Mouse (Mus musculus): Measurements from ENCODE around the gene Rhoq. TPM values are rescaled to one million over a fixed set of nuclear protein-coding genes. Genes with fewer than 3 reads are reported as not detected.

Rhoq gene
- polyA plus RNA-seq, 1 experiment from 2014 or later: 13.9 TPM

DNA sequence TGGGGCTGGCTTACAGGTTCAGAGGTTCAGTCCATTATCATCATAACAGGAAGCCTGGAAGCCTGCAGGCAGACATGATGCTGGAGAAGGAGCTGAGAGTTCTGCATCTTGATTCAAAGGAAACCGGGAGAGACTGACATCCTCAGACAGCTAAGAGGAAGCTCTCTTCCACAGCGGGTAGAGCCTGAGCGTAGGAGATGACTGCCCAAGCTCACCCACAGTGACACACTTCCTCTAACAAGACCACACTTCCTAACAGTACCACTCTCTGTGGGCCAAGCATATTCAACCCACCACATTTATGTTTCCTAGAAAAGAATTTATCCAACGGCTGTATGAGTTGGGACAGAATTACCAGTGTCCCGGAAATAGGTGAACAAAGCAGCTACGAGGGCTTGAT lies 15.6 kb downstream of the Rhoq start:
- Histone ChIP-seq H3K4me3 (replicated peaks) (no peak overlapping the region), H3K4me2 (no peak overlapping the region), H3K9me3 (no peaks in the 10 kb centered on the region), H3K27ac (no peak overlapping the region), H3K4me1 (no peaks in the 10 kb centered on the region), H3K9ac (no peak overlapping the region), H3K27me3 (replicated peaks) (no peaks in the 10 kb centered on the region), H3K36me3 (no peaks in the 10 kb centered on the region)
- 79% methylated on average over 6 of the region's 6 CpGs for WGBS
- ATAC-seq (ENCODE audit: insufficient read depth, low FRiP score, low read depth): no peak

DNA sequence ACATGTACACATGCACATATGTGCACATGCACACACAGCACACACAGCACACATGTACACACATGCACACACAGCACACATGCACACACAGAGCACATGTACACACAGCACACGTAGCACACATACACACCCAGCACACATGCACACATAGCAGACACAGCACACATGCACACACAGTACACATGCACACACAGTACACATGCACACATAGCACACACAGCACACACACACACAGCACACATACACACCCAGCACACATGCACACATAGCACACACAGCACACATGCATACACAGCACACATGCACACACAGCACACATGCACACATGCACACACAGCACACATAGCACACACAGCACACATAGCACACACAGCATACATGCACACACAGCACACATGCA lies 18.3 kb downstream of the Rhoq start:
- H3K36me3 ChIP-seq: no peaks in the 10 kb centered on the region
- H3K9me3 ChIP-seq: no peaks in the 10 kb centered on the region
- no peak for ATAC-seq (ENCODE audit: insufficient read depth, low FRiP score, low read depth)
- H3K4me2 ChIP-seq: no peak overlapping the region
- no peak overlapping the region for H3K4me3 ChIP-seq (replicated peaks)
- no peak overlapping the region for H3K27ac ChIP-seq
- H3K27me3 ChIP-seq (replicated peaks): no peaks in the 10 kb centered on the region
- no peaks in the 10 kb centered on the region for H3K4me1 ChIP-seq
- H3K9ac ChIP-seq: no peak overlapping the region
- 87% methylated on average over 1 of the region's 1 CpGs for WGBS

DNA sequence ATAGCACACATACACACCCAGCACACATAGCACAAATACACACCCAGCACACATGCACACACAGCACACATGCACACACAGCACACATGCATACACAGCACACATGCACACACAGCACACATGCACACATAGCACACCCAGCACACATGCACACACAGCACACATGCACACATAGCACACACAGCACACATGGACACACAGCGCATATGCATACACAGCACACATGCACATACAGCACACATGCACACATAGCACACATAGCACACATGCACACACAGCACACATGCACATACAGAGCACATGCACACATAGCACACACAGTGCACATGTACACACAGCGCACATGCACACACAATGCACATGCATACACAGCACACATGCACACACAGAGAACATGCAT lies 18.8 kb downstream of the Rhoq start:
- no peak overlapping the region for H3K4me3 ChIP-seq (replicated peaks)
- no peaks in the 10 kb centered on the region for H3K27me3 ChIP-seq (replicated peaks)
- H3K9me3 ChIP-seq: no peaks in the 10 kb centered on the region
- 0 out of 2 replicates have a peak, but pooled peaks cover 2% of the 10 kb centered on the region for H3K4me1 ChIP-seq
- H3K36me3 ChIP-seq: no peaks in the 10 kb centered on the region
- no peak for ATAC-seq (ENCODE audit: insufficient read depth, low FRiP score, low read depth)
- H3K4me2 ChIP-seq: no peak overlapping the region
- WGBS: 95% methylated on average over 2 of the region's 2 CpGs
- no peak overlapping the region for H3K27ac ChIP-seq
- no peak overlapping the region for H3K9ac ChIP-seq

DNA sequence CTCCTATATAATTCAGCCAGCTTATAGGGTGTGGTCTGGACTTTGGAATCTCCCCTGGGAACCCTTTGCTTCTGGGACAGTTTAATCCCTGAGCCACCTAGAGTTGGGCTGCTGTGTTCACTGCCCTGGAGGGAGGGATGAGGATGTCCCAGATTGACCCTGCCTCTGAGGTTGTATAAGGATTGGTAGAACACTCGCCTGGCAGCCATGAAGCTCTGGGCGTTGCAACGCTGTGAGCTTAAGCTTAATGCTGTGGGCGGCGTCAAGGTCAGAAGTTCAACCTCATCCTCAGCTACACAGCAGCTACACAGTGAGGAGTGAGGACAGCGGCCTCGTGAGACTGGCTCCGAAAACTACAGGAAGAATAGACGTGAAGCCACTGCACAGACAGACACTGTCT lies 19.6 kb downstream of the Rhoq start:
- no peaks in the 10 kb centered on the region for H3K36me3 ChIP-seq
- peak; percentile 40; the same call in 1 of the 2 replicates for ATAC-seq (ENCODE audit: insufficient read depth, low FRiP score, low read depth)
- 53% methylated on average over 9 of the region's 9 CpGs for WGBS

DNA sequence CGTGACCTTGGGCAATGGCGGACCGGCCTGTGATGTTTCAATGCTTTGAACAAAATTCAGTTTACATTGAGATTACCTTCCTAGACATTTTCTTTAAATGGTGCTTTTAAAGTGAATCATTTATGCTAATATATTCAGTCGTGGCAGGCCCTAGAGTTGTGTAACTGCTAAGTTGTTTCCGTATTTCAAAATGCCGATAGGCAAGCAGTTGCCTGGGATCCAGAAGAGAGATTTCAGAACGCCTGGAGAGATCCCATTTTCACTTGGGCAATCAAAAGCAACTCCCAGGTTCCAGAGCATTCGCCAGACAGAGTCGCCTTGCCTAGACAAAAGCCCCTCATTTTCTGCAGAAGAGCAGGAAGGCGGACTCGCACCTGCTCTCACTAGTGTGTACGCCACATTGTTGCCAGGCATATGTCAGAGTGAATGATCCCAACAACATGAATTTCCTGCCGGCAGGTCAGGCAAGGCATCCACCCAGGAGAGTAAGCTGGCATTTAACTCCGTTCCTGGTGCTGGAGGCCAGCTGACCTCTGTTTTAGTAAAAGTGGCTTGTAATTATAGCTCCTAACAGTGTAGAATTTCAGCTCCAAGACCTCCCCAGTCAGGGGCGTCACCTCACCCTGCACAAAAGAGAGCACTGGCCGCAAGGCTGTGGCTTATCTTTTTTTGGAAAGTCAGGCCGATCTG lies 23.7 kb downstream of the Rhoq start:
- 55% methylated on average over 17 of the region's 17 CpGs for WGBS
- H3K4me3 ChIP-seq (replicated peaks): no peak overlapping the region

More for the DNA sequence above, 19.6 kb downstream of the Rhoq start:
- H3K27ac ChIP-seq: no peak overlapping the region
- no peak overlapping the region for H3K4me3 ChIP-seq (replicated peaks)
- H3K9me3 ChIP-seq: no peaks in the 10 kb centered on the region
- H3K4me2 ChIP-seq: no peak overlapping the region
- H3K4me1 ChIP-seq: 0 out of 2 replicates have a peak, but pooled peaks cover 3% of the 10 kb centered on the region
- H3K27me3 ChIP-seq (replicated peaks): no peaks in the 10 kb centered on the region
- H3K9ac ChIP-seq: no peak overlapping the region

DNA sequence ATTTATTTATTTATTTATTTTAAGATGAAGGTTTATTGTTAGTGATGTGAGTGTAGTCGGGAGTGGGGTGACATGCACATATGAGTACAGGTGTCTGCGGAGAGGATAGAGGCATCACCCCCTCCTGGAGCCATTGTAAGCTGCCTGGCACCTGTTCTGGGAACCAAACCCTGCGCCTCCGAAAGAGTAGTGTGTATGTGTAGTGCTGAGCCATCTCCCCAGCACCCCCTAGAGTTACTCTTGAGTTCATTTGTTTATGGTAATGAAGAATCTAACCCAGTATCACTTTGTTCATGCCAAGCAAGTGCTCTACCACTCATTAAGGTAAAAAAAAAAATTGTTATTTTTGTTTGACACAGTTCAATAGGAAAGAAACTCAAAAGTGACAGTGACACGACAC lies 25.3 kb downstream of the Rhoq start:
- Histone ChIP-seq H3K27ac (no peak overlapping the region), H3K9me3 (no peaks in the 10 kb centered on the region), H3K4me3 (replicated peaks) (no peak overlapping the region), H3K4me2 (no peak overlapping the region), H3K4me1 (0 out of 2 replicates have a peak, but pooled peaks cover 3% of the 10 kb centered on the region), H3K27me3 (replicated peaks) (no peaks in the 10 kb centered on the region), H3K9ac (no peak overlapping the region), H3K36me3 (no peaks in the 10 kb centered on the region)
- WGBS: 74% methylated on average over 5 of the region's 5 CpGs
- no peak for ATAC-seq (ENCODE audit: insufficient read depth, low FRiP score, low read depth)

More for the DNA sequence above, 23.7 kb downstream of the Rhoq start:
- 0 out of 2 replicates have a peak, but pooled peaks cover 3% of the 10 kb centered on the region for H3K4me1 ChIP-seq
- ATAC-seq (ENCODE audit: insufficient read depth, low FRiP score, low read depth): no peak
- no peaks in the 10 kb centered on the region for H3K9me3 ChIP-seq
- H3K27ac ChIP-seq: no peak overlapping the region
- H3K27me3 ChIP-seq (replicated peaks): no peaks in the 10 kb centered on the region
- H3K4me2 ChIP-seq: no peak overlapping the region; the same call in 1 of the 2 replicates
- no peaks in the 10 kb centered on the region for H3K36me3 ChIP-seq
- H3K9ac ChIP-seq: no peak overlapping the region

DNA sequence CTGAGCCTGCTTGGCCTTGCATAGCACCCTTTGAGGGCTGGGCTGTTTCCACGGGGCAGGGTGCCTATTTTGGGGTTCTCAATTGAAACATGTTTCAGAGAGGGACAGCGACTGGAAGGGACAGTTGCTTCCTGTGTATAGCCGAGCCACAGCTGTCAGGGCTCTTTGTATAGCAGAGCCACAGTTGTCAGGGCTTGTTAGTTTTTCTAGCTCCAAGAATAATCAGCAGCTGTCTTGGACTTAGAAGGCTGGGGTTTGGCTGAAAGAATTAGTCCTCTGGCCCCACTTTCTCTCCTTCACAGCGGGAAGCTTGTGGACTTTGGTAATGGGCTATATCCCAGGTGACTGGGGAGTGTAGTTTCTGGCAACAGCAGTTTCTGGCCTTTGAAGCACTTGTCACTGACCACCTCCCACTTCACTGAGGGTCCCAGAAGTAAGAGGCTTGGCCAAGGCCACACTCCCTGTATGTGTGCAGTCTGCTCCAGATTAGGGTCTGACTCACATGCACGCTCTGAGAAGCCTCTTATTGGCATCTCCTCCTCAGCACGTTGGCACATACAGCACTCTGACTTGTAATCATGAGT lies 25.8 kb downstream of the Rhoq start:
- ATAC-seq (ENCODE audit: insufficient read depth, low FRiP score, low read depth): no peak
- no peak overlapping the region for H3K9ac ChIP-seq

DNA sequence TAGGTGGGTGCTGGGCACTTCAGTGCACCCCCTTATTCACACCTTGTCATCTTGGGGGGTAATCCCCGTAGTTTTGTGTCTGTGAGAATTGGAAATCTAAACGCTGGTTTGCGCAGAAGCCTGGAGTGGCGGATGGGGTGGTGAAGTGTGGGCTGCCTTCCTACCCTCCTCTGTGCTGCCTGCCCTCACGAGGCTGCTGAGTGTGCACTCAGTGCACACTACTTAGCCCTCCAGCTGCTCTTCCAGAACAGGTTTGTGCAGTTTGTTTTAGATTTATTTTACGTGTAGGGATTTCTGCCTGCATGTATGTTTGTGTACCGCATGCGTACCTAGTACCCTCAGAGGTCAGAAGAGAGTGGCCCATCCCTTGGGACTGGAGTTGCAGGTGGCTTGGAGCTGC lies 28.4 kb downstream of the Rhoq start:
- H3K4me1 ChIP-seq: 0 out of 2 replicates have a peak, but pooled peaks cover 3% of the 10 kb centered on the region
- no peaks in the 10 kb centered on the region for H3K27me3 ChIP-seq (replicated peaks)
- ATAC-seq (ENCODE audit: insufficient read depth, low FRiP score, low read depth): no peak
- no peak overlapping the region for H3K4me2 ChIP-seq
- H3K9ac ChIP-seq: no peak overlapping the region
- no peaks in the 10 kb centered on the region for H3K36me3 ChIP-seq
- WGBS: 80% methylated on average over 8 of the region's 8 CpGs
- H3K9me3 ChIP-seq: no peaks in the 10 kb centered on the region
- H3K27ac ChIP-seq: no peak overlapping the region
- H3K4me3 ChIP-seq (replicated peaks): no peak overlapping the region

More for the DNA sequence above, 25.8 kb downstream of the Rhoq start:
- WGBS: 63% methylated on average over 6 of the region's 6 CpGs
- H3K4me3 ChIP-seq (replicated peaks): no peak overlapping the region
- no peaks in the 10 kb centered on the region for H3K27me3 ChIP-seq (replicated peaks)
- H3K27ac ChIP-seq: no peak overlapping the region
- no peaks in the 10 kb centered on the region for H3K9me3 ChIP-seq
- H3K4me2 ChIP-seq: no peak overlapping the region
- H3K4me1 ChIP-seq: 0 out of 2 replicates have a peak, but pooled peaks cover 3% of the 10 kb centered on the region
- H3K36me3 ChIP-seq: no peaks in the 10 kb centered on the region

DNA sequence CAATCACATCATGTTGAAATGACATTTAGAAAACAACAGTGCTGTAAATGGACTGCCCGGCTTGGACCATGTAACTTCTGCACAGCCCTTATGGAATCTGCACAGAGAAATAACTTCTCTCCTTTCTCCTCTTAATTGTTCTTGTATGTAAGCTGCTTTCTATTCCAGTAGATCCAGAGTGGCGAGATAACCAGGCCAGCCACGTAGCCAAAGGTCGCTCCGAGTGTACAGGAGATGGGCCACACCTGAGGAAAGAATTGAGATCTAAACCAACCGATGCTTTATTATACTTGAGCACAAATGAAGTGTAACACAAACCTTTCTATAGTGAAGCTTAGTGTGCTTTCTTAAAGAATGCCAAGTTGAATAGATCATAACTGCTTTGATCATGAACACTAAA lies 34.4 kb downstream of the Rhoq start:
- H3K4me1 ChIP-seq: no peaks in the 10 kb centered on the region
- no peak overlapping the region for H3K27ac ChIP-seq
- H3K36me3 ChIP-seq: peaks cover 6% of the 10 kb centered on the region
- H3K9ac ChIP-seq: no peak overlapping the region
- whole genome bisulfite sequencing: 81% methylated on average over 6 of the region's 6 CpGs
- no peaks in the 10 kb centered on the region for H3K27me3 ChIP-seq (replicated peaks)
- ATAC-seq (ENCODE audit: insufficient read depth, low FRiP score, low read depth): no peak
- no peaks in the 10 kb centered on the region for H3K9me3 ChIP-seq
- H3K4me3 ChIP-seq (replicated peaks): no peak overlapping the region
- no peak overlapping the region for H3K4me2 ChIP-seq

DNA sequence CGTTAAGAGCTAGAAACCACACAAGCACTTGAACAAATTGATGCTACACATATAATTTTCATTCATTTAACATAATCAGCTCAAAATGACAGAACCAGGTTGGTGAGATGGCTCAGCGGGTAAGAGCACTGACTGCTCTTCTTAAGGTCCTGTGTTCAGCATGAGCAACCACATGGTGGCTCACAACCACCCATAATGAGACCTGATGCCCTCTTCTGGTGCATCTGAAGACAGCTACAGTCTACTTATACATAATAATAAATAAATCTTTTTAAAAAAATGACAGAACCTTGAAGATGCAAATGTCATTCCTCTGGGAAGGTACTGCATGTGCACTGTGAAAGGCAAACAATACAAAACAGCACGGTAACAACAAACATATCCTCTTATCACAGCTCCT lies 46.1 kb downstream of the Rhoq start:
- WGBS: 93% methylated on average over 3 of the region's 3 CpGs
- ATAC-seq (ENCODE audit: insufficient read depth, low FRiP score, low read depth): no peak

DNA sequence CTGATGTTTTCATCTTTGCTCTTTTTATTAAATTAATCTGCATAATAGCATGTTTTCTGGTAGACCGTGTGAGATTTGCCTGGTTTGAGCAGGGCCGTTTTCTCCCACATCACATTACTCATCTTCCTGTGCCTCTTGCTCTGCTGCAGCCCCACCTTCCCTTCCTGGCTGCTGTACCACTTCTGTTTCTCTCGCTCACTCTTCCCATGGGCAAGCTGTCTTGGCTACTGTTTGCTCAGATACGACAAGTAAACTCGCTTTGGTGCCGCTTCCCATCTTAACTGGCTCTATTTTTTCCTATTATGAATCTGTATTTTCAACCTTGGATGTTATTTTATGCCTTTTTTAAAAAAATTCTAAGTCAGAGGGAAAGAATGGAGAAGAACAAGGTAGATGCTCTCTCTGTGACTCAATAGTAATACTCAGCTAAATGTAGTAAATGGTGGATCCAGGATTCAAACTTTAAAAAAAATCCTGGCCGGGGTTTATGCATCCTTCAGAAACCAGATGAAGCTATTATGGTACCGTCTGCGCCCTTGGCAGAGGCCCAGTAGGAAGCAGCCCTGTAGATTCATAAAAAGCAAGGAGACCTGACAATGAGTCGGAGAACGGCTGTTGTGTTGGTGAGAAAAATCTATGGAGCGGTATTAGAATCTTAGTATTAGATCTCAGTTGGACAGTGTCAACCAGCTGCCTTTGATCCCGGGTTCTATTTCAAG lies 48.6 kb downstream of the Rhoq start:
- no peak overlapping the region for H3K9ac ChIP-seq
- H3K36me3 ChIP-seq: peaks cover 11% of the 10 kb centered on the region; the same call in 1 of the 2 replicates
- H3K9me3 ChIP-seq: no peaks in the 10 kb centered on the region
- H3K4me2 ChIP-seq: no peak overlapping the region
- WGBS: 77% methylated on average over 13 of the region's 13 CpGs
- H3K27me3 ChIP-seq (replicated peaks): no peaks in the 10 kb centered on the region
- H3K27ac ChIP-seq: no peak overlapping the region
- H3K4me1 ChIP-seq: no peaks in the 10 kb centered on the region
- ATAC-seq (ENCODE audit: insufficient read depth, low FRiP score, low read depth): no peak
- H3K4me3 ChIP-seq (replicated peaks): no peak overlapping the region

More for the DNA sequence above, 46.1 kb downstream of the Rhoq start:
- H3K27ac ChIP-seq: no peak overlapping the region
- no peak overlapping the region for H3K4me3 ChIP-seq (replicated peaks)
- H3K9ac ChIP-seq: no peak overlapping the region
- no peaks in the 10 kb centered on the region for H3K9me3 ChIP-seq
- no peak overlapping the region for H3K4me2 ChIP-seq
- H3K4me1 ChIP-seq: no peaks in the 10 kb centered on the region
- H3K27me3 ChIP-seq (replicated peaks): no peaks in the 10 kb centered on the region
- peaks cover 11% of the 10 kb centered on the region; the same call in 1 of the 2 replicates for H3K36me3 ChIP-seq

DNA sequence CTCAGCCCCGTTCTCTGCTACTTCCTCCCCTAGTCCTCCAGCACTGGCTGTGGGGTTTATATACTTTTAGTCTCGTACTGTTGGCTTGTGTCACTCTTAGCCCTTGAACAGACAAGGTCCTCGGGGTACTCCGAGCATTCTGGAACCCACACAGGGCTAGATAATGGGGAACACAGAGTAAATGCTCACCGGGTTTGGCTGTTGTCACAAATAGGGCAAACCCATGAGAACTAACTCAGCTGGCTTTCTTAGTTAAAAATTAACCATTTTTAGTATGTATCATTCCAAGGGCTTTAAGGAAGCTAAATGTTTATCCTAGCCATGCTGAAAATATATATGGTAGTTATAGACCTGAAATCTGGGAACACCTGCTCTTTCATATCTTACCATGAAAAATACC lies 56.8 kb downstream of the Rhoq start:
- WGBS: 75% methylated on average over 5 of the region's 5 CpGs
- no peak overlapping the region for H3K4me3 ChIP-seq (replicated peaks)
- ATAC-seq (ENCODE audit: insufficient read depth, low FRiP score, low read depth): no peak; the same call in 1 of the 2 replicates
- H3K9ac ChIP-seq: no peak overlapping the region
- no peaks in the 10 kb centered on the region for H3K27me3 ChIP-seq (replicated peaks)
- H3K4me2 ChIP-seq: no peak overlapping the region
- H3K36me3 ChIP-seq: no peaks in the 10 kb centered on the region
- H3K9me3 ChIP-seq: no peaks in the 10 kb centered on the region
- 0 out of 2 replicates have a peak, but pooled peaks cover 6% of the 10 kb centered on the region for H3K4me1 ChIP-seq
- peak overlapping the region; percentile 6; the same call in 1 of the 2 replicates for H3K27ac ChIP-seq

Measured in stomach, embryonic 15.5 days (tissue).